Mouse (Mus musculus) kidney, adult 18-20 months (tissue): Measurements from ENCODE around the gene S100z.

Experiments used
- DNase-seq: peaks from one replicate; pipeline ENCODE4 v3.0.0; 2021

The S100z gene

DNA sequence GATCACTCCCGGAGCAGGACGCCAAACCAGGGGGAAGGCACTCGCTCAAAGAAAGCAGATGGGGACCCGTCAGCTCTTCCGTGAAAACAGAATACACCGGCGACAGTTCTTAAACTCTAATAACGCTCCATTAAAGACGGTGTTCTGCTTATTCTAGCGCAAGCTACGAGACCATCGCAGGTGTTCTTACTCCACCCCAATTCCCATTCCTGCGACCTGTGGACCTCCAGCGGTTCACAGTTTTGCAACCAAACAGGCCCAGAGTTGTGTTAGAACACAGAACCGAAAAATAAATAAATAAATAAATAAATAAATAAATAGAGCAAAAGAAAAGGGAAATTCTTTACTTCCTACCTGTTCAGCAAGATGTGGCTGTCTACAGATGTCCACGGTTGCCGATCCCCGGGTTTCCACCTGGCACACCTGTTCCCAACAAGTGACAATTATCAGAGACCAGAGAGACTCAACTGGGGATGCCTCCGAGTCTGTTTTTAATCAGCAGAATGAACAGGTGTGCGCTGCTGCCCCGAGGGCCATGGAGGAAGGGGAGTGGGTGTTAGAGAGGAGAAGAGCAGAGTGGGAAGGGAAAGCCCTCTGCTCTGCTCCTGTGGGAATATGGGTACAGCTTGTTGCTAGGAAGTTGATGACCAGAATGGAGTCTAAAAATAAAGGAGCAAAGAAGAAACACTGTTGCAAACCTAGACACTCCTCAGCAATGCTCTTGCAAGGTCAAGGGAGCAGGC is at the start of gene S100z:
S100z (minus strand) TSS at position 51 of the 743 bp plus-strand sequence.
- DNase-seq = no peak

DNA sequence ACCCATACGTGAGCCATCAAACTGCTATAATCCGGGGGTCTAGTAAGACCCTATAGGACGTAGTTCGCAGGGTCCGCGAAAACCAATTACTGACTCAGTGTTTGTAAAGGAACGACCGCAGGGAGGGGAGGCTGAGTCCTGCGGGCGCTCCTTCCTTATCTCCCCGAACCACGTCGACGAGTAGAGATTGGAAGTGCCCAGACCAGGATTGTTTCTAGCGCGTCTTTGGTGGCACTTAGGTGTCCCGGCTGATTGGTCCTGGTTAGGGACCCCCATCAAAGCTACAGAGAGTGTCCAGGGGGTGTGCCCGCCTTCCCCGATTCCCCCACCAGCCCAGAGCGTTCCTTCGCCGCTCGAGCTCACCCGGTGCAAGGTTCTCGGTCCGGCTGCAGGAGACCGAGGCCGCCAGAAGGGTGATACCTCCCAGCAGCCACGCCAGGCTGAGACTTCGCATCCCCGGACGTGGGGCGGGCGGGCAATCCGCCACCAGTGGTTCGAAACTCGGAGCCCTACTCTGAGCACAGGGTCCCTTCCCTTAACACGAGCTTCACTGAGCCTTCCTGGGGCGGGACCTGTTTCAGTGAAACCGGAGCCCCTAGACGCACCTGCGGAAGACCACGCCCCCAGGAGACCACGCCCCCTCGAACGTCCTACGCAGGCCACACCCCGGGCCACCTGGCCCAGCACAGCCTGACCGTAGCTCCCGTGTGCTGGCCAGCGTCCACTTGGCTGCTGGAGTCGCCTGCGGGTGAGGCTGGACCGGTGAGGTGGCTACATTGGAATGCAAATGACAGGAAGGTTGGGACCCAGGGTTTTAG is 46.4 kb upstream of the S100z start, which contains the start of gene F2rl1:
F2rl1 (minus strand) TSS at position 554 of the 818 bp plus-strand sequence.
- peak; percentile 92 for DNase-seq

GRCm38 (mm10) chr13:95524424-95524673 is 45.8 kb upstream of the S100z start:
- DNase-seq = no peak

DNA sequence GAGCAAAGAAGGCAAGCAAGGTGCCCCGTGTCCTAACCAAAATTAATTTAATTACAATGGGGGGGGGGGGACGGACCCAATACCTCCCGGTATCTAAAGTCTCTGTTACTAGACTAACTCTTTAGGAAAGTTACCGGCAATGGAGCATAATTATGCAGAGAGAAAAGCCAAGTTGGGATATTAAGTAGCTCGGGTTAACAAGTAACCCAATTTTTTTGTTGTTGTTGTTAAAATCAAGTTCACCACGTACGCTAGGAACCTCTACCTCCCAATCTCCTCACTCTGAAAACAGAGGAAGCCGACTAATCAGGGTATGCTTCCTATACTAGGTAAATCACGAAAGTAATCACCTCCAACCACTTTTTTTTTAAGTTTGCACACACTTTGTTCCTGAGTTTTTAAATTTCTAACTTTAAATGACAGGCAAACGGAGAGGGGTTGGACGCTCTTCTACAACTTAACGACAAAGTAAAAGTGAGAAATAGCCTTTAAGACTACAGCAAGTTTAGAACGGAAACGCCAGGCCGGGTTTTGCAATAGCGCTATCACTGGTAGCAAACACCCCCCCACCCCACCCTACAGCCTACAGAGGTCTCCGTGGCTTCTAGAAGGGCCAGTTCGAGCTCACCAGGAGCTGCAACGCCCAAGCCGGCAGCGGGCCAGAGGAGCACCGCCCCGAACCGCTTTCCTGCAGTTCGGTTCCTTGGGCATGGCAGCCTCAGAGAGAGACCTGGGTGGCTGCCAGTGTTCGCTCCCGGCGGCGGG is 45.3 kb upstream of the S100z start:
- DNase-seq = peak; percentile 86

DNA sequence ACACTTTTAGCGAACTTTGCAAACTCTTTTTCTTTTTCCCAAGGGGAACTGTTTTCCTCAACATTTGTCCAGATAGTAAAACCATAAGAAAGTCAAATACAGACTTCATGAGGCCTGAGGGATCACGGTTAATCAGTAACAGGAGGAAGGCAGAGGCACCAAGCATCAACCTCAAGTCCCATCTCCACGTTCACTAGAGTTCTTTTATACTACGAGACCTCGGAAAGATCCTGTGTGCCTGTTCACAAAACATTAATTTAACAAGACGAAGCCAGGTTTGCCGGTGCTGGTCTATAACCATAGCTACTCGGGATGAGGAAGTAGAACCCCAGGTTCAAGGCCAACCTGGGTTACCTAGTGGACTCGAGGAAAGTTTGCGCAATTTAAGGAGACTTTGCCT is 43.7 kb upstream of the S100z start:
- DNase-seq = peak; percentile 21

- DNase-seq = no peak
Observed at GRCm38 (mm10) chr13:95521029-95521428, 42.5 kb upstream of the S100z start.

- no peak for DNase-seq
Observed at GRCm38 (mm10) chr13:95514756-95515155, 36.2 kb upstream of the S100z start.

- DNase-seq = no peak
Observed at GRCm38 (mm10) chr13:95510054-95510453, 31.5 kb upstream of the S100z start.

DNA sequence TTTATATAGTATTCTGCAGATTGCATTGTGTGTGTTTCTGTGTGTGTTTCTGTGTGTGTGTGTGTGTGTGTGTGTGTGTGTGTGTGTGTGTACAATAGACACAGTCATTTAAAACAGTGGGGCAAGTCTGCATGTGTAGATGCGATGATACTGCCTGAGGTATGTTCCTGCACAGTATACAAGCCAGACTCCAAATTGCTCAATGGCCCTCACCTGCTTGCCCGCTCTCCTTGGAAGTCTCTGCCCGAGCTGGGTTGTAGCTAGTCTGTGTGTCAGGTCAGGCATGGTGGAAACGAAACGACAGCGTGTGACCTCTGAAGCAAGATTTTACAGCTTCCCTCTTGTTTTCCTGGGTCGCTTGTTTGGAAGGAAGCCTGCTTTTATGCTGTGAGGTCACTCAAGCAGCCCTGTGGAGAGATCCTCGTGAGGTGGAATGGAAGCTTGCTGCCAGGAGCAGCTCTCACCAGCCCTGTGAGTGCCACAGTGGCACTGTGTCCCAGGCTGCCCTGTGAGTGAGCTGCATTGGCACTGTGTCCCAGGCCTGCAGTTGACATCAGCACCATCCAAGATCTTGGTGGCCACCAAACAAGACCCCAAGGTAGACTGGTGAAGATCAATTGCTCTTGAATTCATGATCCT is 24.9 kb upstream of the S100z start:
- no peak for DNase-seq

- DNase-seq = no peak
Observed at GRCm38 (mm10) chr13:95496601-95497000, 18.1 kb upstream of the S100z start.

- DNase-seq = no peak
Observed at GRCm38 (mm10) chr13:95494812-95495211, 16.3 kb upstream of the S100z start.

DNA sequence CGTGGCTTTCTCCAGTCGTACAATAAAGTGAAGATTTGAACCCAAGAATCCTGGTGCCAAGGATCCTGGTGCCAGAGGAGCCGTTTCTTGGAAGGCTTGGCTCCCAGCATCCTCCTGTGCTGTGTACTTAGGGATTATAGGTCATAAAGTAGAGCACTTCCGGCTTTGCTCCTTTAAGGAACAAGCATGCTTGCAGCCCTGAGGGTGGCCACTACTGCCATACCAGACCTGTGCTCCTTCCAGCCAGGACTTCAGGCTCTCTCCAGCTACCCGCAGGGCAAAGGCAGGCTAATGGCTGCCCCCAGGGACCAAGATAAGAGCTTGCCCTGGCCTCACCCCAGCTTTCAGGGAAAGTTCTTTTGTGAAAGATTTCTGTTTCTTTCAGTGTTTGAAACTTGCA is 14.8 kb upstream of the S100z start:
- DNase-seq = no peak

DNA sequence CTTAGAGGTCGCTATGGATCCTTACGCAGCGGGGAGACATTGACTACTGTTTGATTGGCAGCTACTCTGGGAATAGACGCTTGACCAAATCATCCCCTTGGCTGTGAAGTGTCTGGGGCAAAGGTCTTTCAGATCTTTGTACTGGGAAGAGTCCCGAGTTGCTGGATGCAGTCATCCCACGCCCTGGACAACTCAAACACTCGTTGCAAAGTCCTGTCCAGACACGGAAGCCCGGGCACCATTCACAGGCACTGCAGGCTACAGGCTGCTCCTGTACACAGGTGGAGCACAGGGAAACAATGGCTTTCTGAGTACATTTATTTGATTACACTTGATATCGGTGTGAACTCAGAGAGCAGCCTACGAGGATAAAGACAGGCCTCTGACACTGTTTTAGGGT is 12.8 kb upstream of the S100z start:
- peak; percentile 11 for DNase-seq

DNA sequence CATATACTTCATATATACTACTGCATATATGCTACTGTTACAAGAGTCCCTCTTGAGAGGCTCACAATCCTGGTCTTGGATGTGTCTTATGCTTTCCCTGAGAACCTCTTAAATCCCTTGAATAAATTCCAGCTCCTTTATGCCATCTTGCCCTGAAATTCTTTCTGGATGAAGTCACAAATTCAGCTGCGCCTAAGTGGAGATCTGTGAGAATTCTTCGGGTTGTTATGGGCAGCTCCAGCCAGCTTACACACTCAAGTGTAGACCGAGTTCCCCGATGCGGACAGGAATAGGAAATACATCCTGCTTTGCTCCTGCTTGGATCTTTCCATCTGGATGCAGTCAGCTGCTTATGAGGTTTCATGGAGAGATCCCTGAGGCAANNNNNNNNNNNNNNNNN is 6.1 kb upstream of the S100z start:
- no peak for DNase-seq

- peak; percentile 84 for DNase-seq
Observed at GRCm38 (mm10) chr13:95481428-95481827, 2.9 kb upstream of the S100z start.

DNA sequence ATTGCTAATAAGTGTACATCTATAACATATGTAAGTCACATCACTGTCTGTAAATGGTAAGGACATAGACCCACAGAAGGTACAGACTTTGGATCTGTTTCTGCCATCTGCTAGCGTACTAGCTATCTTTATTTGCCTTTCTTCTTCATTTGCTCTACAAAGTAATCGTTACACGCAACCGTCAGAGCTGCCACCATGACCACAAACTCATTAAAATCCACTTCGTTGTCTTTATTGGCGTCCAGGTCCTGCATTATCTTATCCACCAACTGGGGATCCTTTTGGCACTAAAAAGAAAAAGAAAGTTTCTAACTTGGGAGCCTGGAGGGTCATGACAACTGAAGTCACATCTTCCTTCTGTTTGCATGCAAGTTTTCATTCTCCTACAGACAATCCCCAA is 1.3 kb downstream of the S100z start:
- DNase-seq = no peak

DNA sequence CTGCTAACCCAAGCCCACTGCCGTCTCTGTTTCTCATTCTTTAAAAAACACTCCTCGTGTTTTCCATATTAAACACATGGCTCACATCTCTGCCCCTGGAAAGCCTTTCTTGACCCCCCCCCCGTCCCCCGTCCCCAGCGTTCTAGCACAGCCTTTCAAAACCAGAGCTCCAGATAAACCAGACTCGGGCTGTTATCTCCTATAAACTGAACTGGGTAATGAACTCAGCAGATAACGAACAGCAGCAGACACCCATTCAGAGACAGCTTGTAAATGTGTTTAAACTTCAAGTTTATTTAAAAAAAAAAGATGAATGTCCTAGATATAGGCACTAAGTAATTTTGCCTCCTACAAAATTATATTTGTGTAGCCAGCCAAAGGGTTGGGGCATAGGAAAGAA is 3.4 kb downstream of the S100z start:
- DNase-seq = no peak

GRCm38 (mm10) chr13:95474294-95474693 is 4.2 kb downstream of the S100z start:
- DNase-seq = no peak

GRCm38 (mm10) chr13:95470970-95471369 is 7.6 kb downstream of the S100z start:
- no peak for DNase-seq

DNA sequence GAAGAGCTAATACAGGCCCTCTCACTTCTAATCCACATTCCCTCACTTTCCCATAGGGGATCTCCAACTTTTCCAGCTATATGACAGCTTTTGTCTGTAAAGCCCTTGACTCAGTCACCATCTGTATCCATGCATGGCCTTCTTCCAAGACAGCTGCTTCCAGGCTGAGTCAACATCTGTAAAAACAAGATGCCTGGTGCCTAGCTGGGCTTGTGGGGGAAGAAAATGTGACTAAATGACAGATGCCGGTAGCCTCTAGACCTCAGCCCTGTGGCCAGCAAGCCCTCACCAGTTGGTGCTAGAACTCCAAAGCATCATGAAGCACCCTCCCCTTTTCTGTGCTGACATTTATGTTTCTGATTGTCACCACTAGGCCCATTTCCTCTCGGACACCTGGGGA is 27.0 kb downstream of the S100z start:
- DNase-seq = no peak

GRCm38 (mm10) chr13:95450636-95451210 is 27.8 kb downstream of the S100z start:
- no peak for DNase-seq

GRCm38 (mm10) chr13:95449730-95450129 is 28.8 kb downstream of the S100z start:
- no peak for DNase-seq

DNA sequence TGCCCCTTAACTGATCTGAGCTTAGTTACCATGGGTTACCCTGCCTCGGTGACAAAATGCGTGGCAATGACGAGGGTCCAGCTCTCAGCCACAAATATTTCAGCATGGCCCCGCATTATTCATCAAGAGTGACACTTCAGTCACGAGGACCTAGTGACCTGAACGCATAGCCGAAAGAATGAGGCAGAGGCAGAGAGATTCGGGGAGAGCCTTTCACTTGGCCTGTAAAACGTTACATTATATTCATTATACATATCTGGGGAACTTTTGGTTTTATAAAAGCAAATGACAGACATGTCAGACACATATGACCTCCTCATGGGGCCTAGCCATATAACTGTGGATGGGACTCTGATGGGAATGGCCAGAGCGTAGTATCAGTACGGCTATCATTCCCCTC is 33.7 kb downstream of the S100z start, which contains the start of gene Crhbp:
Crhbp (minus strand) TSS at position 101 of the 400 bp plus-strand sequence.
- no peak for DNase-seq
